Mouse (Mus musculus): ENCODE data around the gene Akap2.

- TF ChIP-seq CTCF (IDR thresholded peaks at IDR 0.05; ENCODE audit: low read depth, low read length) = no peak
- no peak for TF ChIP-seq TAL1 (conservative IDR thresholded peaks at IDR 0.05; ENCODE audit: low read depth, low read length)
- no peak for TF ChIP-seq GATA2 (IDR thresholded peaks at IDR 0.05; ENCODE audit: borderline replicate concordance, low read depth, low read length)
- no peak for TF ChIP-seq GATA1 (IDR thresholded peaks at IDR 0.05; ENCODE audit: borderline replicate concordance, low read length)
- TF ChIP-seq POLR2AphosphoS5 (IDR thresholded peaks at IDR 0.05; ENCODE audit: insufficient replicate concordance, low read depth, low read length) = no peak
Measured at GRCm38 (mm10) chr4:57856673-57857072, 139.2 kb downstream of the Akap2 start.
